Mouse (Mus musculus): ENCODE results near the gene Tom1.

Tom1 gene

GRCm38 (mm10) chr8:75090781-75091365 is 57.4 kb downstream of the Tom1 start:
- no peak for DNase-seq (ENCODE audit: low spot score)

- peak; percentile 92 for DNase-seq (ENCODE audit: low spot score)
Measured at GRCm38 (mm10) chr8:75093399-75094156, 60.1 kb downstream of the Tom1 start, which contains the start of gene Hmox1. TSS of gene Hmox1 (plus strand) at chr8:75093621.

GRCm38 (mm10) chr8:75102956-75103355 is 69.5 kb downstream of the Tom1 start:
- no peak for DNase-seq (ENCODE audit: low spot score)

GRCm38 (mm10) chr8:75103376-75103878 is 69.9 kb downstream of the Tom1 start:
- no peak for DNase-seq (ENCODE audit: low spot score)

GRCm38 (mm10) chr8:75108527-75109235 is 75.2 kb downstream of the Tom1 start:
- DNase-seq (ENCODE audit: low spot score), result peak; percentile 83

GRCm38 (mm10) chr8:75109236-75109967 is 75.9 kb downstream of the Tom1 start, which contains the start of gene Mcm5:
TSS of gene Mcm5 (plus strand) at chr8:75109569.
- peak; percentile 99 for DNase-seq (ENCODE audit: low spot score)

- DNase-seq (ENCODE audit: low spot score), result no peak
Measured at GRCm38 (mm10) chr8:75110093-75110492, 76.6 kb downstream of the Tom1 start.

- no peak for DNase-seq (ENCODE audit: low spot score)
Measured at GRCm38 (mm10) chr8:75118505-75118904, 85.0 kb downstream of the Tom1 start.

GRCm38 (mm10) chr8:75119287-75119686 is 85.8 kb downstream of the Tom1 start:
- DNase-seq (ENCODE audit: low spot score), result no peak
